Mouse (Mus musculus): ENCODE results near the gene Hephl1. TPM values are rescaled to one million over a fixed set of nuclear protein-coding genes. Genes with fewer than 3 reads are reported as not detected.

Gene Hephl1
- not detected for polyA plus RNA-seq (2014; fragmentation: Illumina TruSeq; extraction: RNeasy Lipid Tissue Mini Kit (QIAGEN cat#74804); ENCODE audit: low read depth, low replicate concordance)

DNA sequence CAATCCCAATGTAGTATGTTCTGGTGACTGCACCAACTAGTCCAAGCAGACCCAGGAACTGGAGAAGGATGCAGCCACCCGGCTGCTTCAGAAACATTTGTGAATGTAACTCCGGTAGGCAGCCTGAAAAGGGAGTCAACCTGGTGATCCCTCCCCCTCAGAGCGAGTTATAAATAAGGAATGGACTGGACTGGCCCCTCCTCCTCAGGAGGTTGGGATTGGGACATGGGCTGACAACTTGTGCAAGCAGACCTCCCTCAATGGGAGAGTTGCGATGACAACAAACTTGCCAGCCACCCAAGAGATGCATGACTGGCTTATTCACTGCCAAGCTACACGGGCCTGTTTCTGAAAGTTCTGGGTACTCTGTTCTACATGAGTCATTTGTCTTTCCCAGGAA, at the start of gene Hephl1:
TSS of gene Hephl1 (minus strand) at position 101 of the 400 bp plus-strand sequence.

DNA sequence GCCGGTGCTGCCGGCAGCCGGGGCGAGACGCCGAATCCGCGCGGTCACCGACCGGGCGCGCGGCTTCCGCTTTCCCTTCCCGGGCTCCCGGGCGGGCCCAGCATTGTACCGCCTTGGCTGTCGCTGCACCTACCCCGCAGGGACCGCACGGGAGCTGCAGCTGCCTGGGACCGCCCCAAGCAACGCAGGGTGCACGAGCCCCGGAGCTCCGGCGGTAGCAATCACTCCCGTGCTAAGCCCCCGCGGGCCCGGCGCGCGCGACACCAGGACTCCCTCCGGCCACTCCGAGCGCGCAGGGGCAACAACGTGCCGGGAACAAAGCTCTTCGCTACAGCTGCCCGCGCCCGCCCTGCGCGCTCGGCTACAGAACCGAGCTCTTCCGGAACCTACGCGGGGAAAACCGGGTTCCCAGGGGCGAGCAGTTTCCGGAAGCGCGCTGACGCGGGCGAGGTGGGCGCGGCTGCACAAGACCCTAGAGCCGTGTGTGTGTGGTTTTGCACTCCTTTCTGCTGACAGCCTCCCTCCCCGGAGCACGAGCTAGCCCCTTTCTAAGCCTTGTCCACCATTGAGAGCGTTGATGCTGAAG, 66.7 kb downstream of the Hephl1 start, which contains the start of gene Panx1:
TSS of gene Panx1 (minus strand) at position 395 of the 586 bp plus-strand sequence.

Other genes with a start within 250 kb of the Hephl1 start
- gene Izumo1r, start 208.2 kb downstream of the Hephl1 start, polyA plus RNA-seq (2014; fragmentation: Illumina TruSeq; extraction: RNeasy Lipid Tissue Mini Kit (QIAGEN cat#74804); ENCODE audit: low read depth, low replicate concordance), result not detected
- gene Panx1, start 66.6 kb downstream of the Hephl1 start, polyA plus RNA-seq (2014; fragmentation: Illumina TruSeq; extraction: RNeasy Lipid Tissue Mini Kit (QIAGEN cat#74804); ENCODE audit: low read depth, low replicate concordance), result 0.32 TPM
- gene Vstm5, start 126.9 kb upstream of the Hephl1 start, polyA plus RNA-seq (2014; fragmentation: Illumina TruSeq; extraction: RNeasy Lipid Tissue Mini Kit (QIAGEN cat#74804); ENCODE audit: low read depth, low replicate concordance), result 7.6 TPM
- 37.8 TPM for gene Med17, start 167.8 kb upstream of the Hephl1 start, polyA plus RNA-seq (2014; fragmentation: Illumina TruSeq; extraction: RNeasy Lipid Tissue Mini Kit (QIAGEN cat#74804); ENCODE audit: low read depth, low replicate concordance)
- gene Taf1d, start 194.1 kb upstream of the Hephl1 start, polyA plus RNA-seq (2014; fragmentation: Illumina TruSeq; extraction: RNeasy Lipid Tissue Mini Kit (QIAGEN cat#74804); ENCODE audit: low read depth, low replicate concordance), result 76.4 TPM
- gene 4931406C07Rik, start 194.3 kb upstream of the Hephl1 start, polyA plus RNA-seq (2014; fragmentation: Illumina TruSeq; extraction: RNeasy Lipid Tissue Mini Kit (QIAGEN cat#74804); ENCODE audit: low read depth, low replicate concordance), result 1,419 TPM
- gene Cep295, start 245.7 kb upstream of the Hephl1 start, polyA plus RNA-seq (2014; fragmentation: Illumina TruSeq; extraction: RNeasy Lipid Tissue Mini Kit (QIAGEN cat#74804); ENCODE audit: low read depth, low replicate concordance), result 17.9 TPM

Data from kidney, adult 10 weeks (tissue).